Mouse (Mus musculus): ENCODE data around the gene Chil5. TPM values are rescaled to one million over a fixed set of nuclear protein-coding genes. Genes with fewer than 3 reads are reported as not detected.

Gene Chil5
- 0.25 TPM in 1 of 2 replicates, not detected in the other for polyA plus RNA-seq (2012; ENCODE audit: low replicate concordance)

GRCm38 (mm10) chr3:106032781-106033180 is at the start of gene Chil5:
Gene Chil5 (minus strand): TSS chr3:106032814.

GRCm38 (mm10) chr3:106014546-106014945 is 18.1 kb downstream of the Chil5 start, which contains the start of gene Pifo:
Gene Pifo (minus strand): TSS chr3:106014646.

GRCm38 (mm10) chr3:105973411-105973810 is 59.2 kb downstream of the Chil5 start, which contains the start of gene Ovgp1:
Gene Ovgp1 (plus strand): TSS chr3:105973711.

Other genes with a start within 250 kb of the Chil5 start
- gene Rap1a, start 231.5 kb downstream of the Chil5 start, polyA plus RNA-seq (2012; ENCODE audit: low replicate concordance) = 13.7 and 35.1 TPM in 2 replicates
- 0.16 and 0.17 TPM in 2 replicates for gene Adora3, start 162.0 kb downstream of the Chil5 start, polyA plus RNA-seq (2012; ENCODE audit: low replicate concordance)
- not detected in 2 replicates for gene Tmigd3, start 161.9 kb downstream of the Chil5 start, polyA plus RNA-seq (2012; ENCODE audit: low replicate concordance)
- gene I830077J02Rik, start 100.2 kb downstream of the Chil5 start, polyA plus RNA-seq (2012; ENCODE audit: low replicate concordance) = 6.1 and 7.3 TPM in 2 replicates
- 20.7 and 70.2 TPM in 2 replicates for gene Wdr77, start 73.4 kb downstream of the Chil5 start, polyA plus RNA-seq (2012; ENCODE audit: low replicate concordance)
- 70.9 and 86.6 TPM in 2 replicates for gene Atp5f1, start 72.7 kb downstream of the Chil5 start, polyA plus RNA-seq (2012; ENCODE audit: low replicate concordance)
- gene Ovgp1, start 59.1 kb downstream of the Chil5 start, polyA plus RNA-seq (2012; ENCODE audit: low replicate concordance) = 1.5 and 2.3 TPM in 2 replicates
- not detected in 2 replicates for gene Pifo, start 18.2 kb downstream of the Chil5 start, polyA plus RNA-seq (2012; ENCODE audit: low replicate concordance)
- not detected in 2 replicates for gene Chia1, start 80.4 kb upstream of the Chil5 start, polyA plus RNA-seq (2012; ENCODE audit: low replicate concordance)
- 0.85 and 1.7 TPM in 2 replicates for gene Chil3, start 134.8 kb upstream of the Chil5 start, polyA plus RNA-seq (2012; ENCODE audit: low replicate concordance)
- gene Chil4, start 186.7 kb upstream of the Chil5 start, polyA plus RNA-seq (2012; ENCODE audit: low replicate concordance) = not detected in 2 replicates